Mouse (Mus musculus) kidney, adult 9 months (tissue): ENCODE measurements around the gene Urah.
A peak's percentile ranks its signal among the peaks of the same experiment; 100 is the strongest.

ENCODE experiments used
- DNase-seq: peaks from one replicate; pipeline ENCODE4 v3.0.0; 2022

The Urah gene

GRCm38 (mm10) chr7:140840750-140841735 is 6.2 kb downstream of the Urah start:
- DNase-seq: no peak

GRCm38 (mm10) chr7:140843806-140844205 is 9.0 kb downstream of the Urah start:
- DNase-seq: no peak

GRCm38 (mm10) chr7:140844905-140845665 is 10.3 kb downstream of the Urah start, which contains the start of gene Scgb1c1:
Gene Scgb1c1, plus strand, starts transcription at chr7:140845547.
- peak; percentile 90 for DNase-seq

- DNase-seq: no peak
Measured at GRCm38 (mm10) chr7:140845683-140846082, 10.9 kb downstream of the Urah start.

- no peak for DNase-seq
Measured at GRCm38 (mm10) chr7:140846676-140847075, 11.9 kb downstream of the Urah start.

- peak; percentile 64 for DNase-seq
Measured at GRCm38 (mm10) chr7:140847755-140848580, 13.2 kb downstream of the Urah start, which contains the start of gene Odf3. Gene Odf3, plus strand, starts transcription at chr7:140847805.

- DNase-seq: no peak
Measured at GRCm38 (mm10) chr7:140848591-140848990, 13.8 kb downstream of the Urah start.

- no peak for DNase-seq
Measured at GRCm38 (mm10) chr7:140851916-140852315, 17.1 kb downstream of the Urah start.

GRCm38 (mm10) chr7:140853386-140853785 is 18.6 kb downstream of the Urah start:
- DNase-seq: peak; percentile 74

- no peak for DNase-seq
Measured at GRCm38 (mm10) chr7:140854483-140854882, 19.7 kb downstream of the Urah start.

- no peak for DNase-seq
Measured at GRCm38 (mm10) chr7:140855181-140855580, 20.4 kb downstream of the Urah start.

- DNase-seq: peak; percentile 95
Measured at GRCm38 (mm10) chr7:140855860-140856784, 21.3 kb downstream of the Urah start, which contains the start of gene Gm45785. Gene Gm45785, minus strand, starts transcription at chr7:140856331.

- peak; percentile 92 for DNase-seq
Measured at GRCm38 (mm10) chr7:140856785-140857549, 22.1 kb downstream of the Urah start, which contains the start of gene Ric8a. Gene Ric8a, plus strand, starts transcription at chr7:140856957.

GRCm38 (mm10) chr7:140857550-140858505 is 23.0 kb downstream of the Urah start, which contains the start of gene Bet1l:
Gene Bet1l, minus strand, starts transcription at chr7:140857577.
- no peak for DNase-seq

- no peak for DNase-seq
Measured at GRCm38 (mm10) chr7:140858746-140859145, 23.9 kb downstream of the Urah start.

GRCm38 (mm10) chr7:140859997-140860396 is 25.2 kb downstream of the Urah start:
- DNase-seq: no peak

GRCm38 (mm10) chr7:140860728-140861127 is 25.9 kb downstream of the Urah start:
- DNase-seq: no peak

GRCm38 (mm10) chr7:140864761-140865160 is 29.9 kb downstream of the Urah start:
- no peak for DNase-seq

GRCm38 (mm10) chr7:140874224-140874623 is 39.4 kb downstream of the Urah start:
- no peak for DNase-seq
